Mouse (Mus musculus) midbrain, embryonic 16.5 days (tissue): ENCODE measurements around the gene Chst14. TPM values are rescaled to one million over a fixed set of nuclear protein-coding genes. Genes with fewer than 3 reads are reported as not detected.

Experiments used
- ATAC-seq: fragments of 200-750 bp; cut with Nextera tagmentation; 2 replicates; pipeline ENCODE4 v1.8.0; 2017; ENCODE audit warnings: moderate TSS enrichment
- H3K27ac ChIP-seq: fragments of 300-500 bp; sonication (generic); 2 replicates; pipeline ENCODE4 v1.5.1; 2014; ENCODE audit warnings: mild to moderate bottlenecking, low read length, mixed read lengths
- H3K27me3 ChIP-seq: fragments of 300-500 bp; sonication (generic); 2 replicates; pipeline ENCODE4 v1.6.1; 2014; ENCODE audit warnings: low read depth, low read length, mixed read lengths; ENCODE audit not compliant: control insufficient read depth, insufficient read depth
- H3K36me3 ChIP-seq: fragments of 300-500 bp; sonication (generic); 2 replicates; pipeline ENCODE4 v1.6.1; 2014; ENCODE audit warnings: mild to moderate bottlenecking, low read length, moderate library complexity, mixed read lengths; ENCODE audit not compliant: control insufficient read depth, insufficient read depth
- H3K4me1 ChIP-seq: fragments of 300-500 bp; sonication (generic); 2 replicates; pipeline ENCODE4 v1.6.1; 2014; ENCODE audit warnings: mild to moderate bottlenecking, low read length, mixed read lengths; ENCODE audit not compliant: control insufficient read depth, insufficient read depth
- H3K4me2 ChIP-seq: fragments of 300-500 bp; sonication (generic); 2 replicates; pipeline ENCODE4 v1.6.1; 2014; ENCODE audit warnings: mild to moderate bottlenecking, low read length, mixed read lengths
- H3K4me3 ChIP-seq: fragments of 300-500 bp; sonication (generic); 2 replicates; pipeline ENCODE4 v1.5.1; 2014; ENCODE audit warnings: low read depth, mild to moderate bottlenecking, low read length, moderate library complexity, mixed read lengths
- H3K9ac ChIP-seq: fragments of 300-500 bp; sonication (generic); 2 replicates; pipeline ENCODE4 v1.6.1; 2014; ENCODE audit warnings: low read depth, low read length, mixed read lengths
- H3K9me3 ChIP-seq: fragments of 300-500 bp; sonication (generic); replicated peaks from 2 replicates; pipeline ENCODE4 v1.6.1; 2014; ENCODE audit warnings: mild to moderate bottlenecking, low read length, mixed read lengths; ENCODE audit not compliant: control insufficient read depth, poor library complexity, severe bottlenecking
- WGBS: fragments of 180-500 bp; shearing (Covaris S2); extraction: QIAGEN DNeasy Blood & Tissue Kit; methylation state at CpG from one replicate; pipeline ENCODE4 v1.1.7; 2014; 5-methylcytosine and 5-hydroxymethylcytosine counted together
- polyA plus RNA-seq: library from polyadenylated mRNA; unstranded; fragments of >200 nt; fragmentation: Nextera tagmentation; extraction: Ambion mirVana; gene quantifications from 2 replicates; pipeline ENCODE4 v1.2.1, GENCODE M21; 2015

Gene Chst14
- polyA plus RNA-seq, 1 experiment from 2014 or later: 4.7 TPM

DNA sequence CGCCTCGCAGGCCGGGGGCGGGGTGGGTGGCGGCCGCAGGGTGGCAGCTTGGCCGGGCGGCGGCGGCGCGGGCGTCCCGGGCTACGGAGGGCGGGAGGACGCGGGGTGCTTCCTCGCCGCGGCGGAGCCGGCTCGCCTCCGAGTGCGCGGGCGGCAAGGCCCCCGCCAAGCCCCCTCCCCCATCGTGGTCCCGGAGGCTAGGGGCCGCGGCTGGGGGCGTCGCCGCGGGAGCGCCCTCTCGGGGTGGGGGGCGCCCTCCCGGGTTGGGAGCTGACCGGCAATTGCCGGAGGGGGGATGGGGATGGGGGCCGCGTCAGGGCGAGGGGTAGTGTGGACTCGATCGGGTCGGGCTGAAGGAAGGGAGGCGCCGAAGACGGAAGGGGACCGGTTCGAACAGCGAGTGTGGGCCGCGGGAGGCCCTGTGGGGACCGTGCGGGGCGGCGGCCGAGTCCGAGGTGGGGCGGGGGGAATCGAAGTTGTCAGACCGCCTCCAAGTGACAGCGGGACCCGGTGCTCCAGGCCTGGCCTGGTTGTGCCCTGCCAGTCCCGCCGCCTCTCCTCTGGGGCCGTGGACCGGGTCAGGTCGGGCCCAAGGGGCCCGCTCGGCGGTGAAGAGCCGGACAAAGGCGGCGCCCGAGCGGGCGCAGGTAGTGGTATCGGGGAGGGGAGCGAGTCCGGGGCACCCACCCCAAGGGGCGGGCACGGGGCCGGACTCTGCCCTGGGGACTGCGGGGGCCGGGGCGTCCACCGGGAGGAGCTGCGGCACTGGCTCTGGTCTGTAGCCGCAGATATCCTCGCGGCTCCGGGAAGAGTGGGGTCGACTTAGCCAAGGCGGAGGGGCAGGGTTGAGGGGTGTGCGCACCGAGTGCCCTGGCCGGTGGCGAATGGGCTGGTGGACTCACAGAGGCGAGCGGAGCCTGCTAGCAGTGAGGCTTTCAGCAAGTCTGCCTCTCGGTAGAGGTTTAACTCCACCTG is 24.0 kb upstream of the Chst14 start:
- peak overlapping the region; percentile 88 for H3K4me2 ChIP-seq
- no peaks in the 10 kb centered on the region for H3K9me3 ChIP-seq
- H3K4me3 ChIP-seq: peak overlapping the region; percentile 97
- peaks cover 25% of the 10 kb centered on the region for H3K27me3 ChIP-seq
- H3K36me3 ChIP-seq: no peaks in the 10 kb centered on the region
- H3K27ac ChIP-seq: peak overlapping the region; percentile 88
- 1% methylated on average over 95 of the region's 106 CpGs for WGBS
- H3K9ac ChIP-seq: peak overlapping the region; percentile 95
- H3K4me1 ChIP-seq: peaks cover 36% of the 10 kb centered on the region
- peak; percentile 13 for ATAC-seq

DNA sequence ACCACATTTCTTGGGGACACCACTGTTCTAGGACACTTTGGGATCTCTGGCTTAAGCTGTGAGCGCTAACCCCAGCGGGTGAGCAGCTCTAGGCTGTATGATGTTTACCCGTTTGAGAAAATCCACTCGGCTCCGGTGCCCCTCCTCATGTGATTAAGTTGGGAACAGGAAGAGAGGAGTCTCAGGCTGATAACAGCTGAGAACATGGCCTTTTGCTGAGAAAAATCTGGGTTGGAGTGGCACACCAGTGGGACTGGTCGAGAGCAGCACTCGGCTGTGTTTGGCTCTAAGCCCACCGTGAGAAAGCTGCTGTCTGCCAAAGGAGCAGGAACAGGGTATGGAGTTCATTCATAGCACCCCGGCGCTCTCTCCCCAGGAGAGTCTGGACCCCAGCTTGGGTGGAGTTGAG is 23.0 kb upstream of the Chst14 start:
- 5% methylated on average over 10 of the region's 10 CpGs for WGBS
- peak overlapping the region; percentile 97 for H3K4me3 ChIP-seq
- peaks cover 19% of the 10 kb centered on the region for H3K27me3 ChIP-seq
- H3K9ac ChIP-seq: peak overlapping the region; percentile 95
- no peak overlapping the region for H3K27ac ChIP-seq
- no peaks in the 10 kb centered on the region for H3K36me3 ChIP-seq
- no peaks in the 10 kb centered on the region for H3K9me3 ChIP-seq
- H3K4me1 ChIP-seq: peaks cover 35% of the 10 kb centered on the region
- no peak for ATAC-seq
- peak overlapping the region; percentile 88 for H3K4me2 ChIP-seq

DNA sequence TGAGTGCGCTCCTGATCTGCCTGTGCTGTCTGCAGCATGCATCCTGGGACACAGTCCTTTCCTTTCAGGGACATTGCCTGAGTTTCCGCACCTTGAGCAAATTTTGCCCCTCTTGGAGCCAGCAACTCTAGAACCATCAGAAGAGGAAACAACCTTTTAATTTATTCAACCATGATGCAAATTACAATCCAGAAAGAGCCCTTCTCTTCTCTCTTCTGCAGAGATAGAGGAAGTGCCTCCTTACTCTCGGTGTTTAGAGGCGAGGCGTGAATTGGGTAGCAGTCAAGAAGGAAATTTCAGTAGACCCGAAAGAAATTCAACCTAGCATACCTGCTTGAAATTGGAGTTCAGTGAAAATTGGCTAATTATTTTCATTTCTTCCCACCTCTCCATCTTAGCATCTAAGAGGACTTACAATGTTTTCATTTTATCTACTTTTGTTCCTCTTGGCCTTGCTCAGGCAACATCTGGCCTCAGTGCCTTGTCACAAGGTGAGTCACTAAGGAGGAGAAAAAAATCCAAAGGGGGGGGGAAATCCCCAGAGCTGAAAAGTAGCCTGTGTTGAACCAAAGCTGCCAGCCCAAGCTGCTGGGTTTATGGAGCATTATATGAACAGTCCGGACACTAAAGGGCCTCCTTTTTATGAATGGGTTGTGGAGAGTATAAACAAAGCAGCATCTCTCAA is 20.7 kb upstream of the Chst14 start:
- WGBS: 82% methylated on average over 7 of the region's 7 CpGs
- H3K9ac ChIP-seq: no peak overlapping the region
- no peak overlapping the region for H3K4me3 ChIP-seq

DNA sequence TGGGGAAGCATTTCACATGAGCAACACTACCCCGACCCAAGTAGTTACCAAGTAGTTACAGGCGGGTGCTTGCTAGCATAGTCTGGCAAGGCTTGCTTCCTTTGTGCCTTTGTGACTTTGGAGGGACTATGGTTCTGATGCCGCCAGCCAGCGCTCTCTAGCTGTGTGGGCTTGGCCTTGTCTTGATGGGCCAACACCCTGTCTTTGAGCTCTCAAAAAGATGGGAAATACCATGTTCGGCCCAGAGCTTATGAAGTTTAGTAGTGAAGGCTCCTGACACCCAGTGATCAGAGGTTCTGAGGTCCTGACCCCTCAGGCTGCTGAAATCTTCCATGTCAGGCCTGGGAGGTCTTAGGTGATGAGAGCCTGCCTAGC is 20.2 kb upstream of the Chst14 start:
- Histone ChIP-seq H3K4me3 (no peak overlapping the region), H3K9me3 (no peaks in the 10 kb centered on the region), H3K4me2 (no peak overlapping the region), H3K27me3 (no peaks in the 10 kb centered on the region), H3K27ac (no peak overlapping the region), H3K9ac (no peak overlapping the region), H3K36me3 (no peaks in the 10 kb centered on the region), H3K4me1 (peaks cover 31% of the 10 kb centered on the region)
- WGBS: 82% methylated on average over 5 of the region's 5 CpGs
- no peak for ATAC-seq

More for the DNA sequence above, 20.7 kb upstream of the Chst14 start:
- H3K9me3 ChIP-seq: no peaks in the 10 kb centered on the region
- H3K36me3 ChIP-seq: no peaks in the 10 kb centered on the region
- H3K27me3 ChIP-seq: no peaks in the 10 kb centered on the region
- peaks cover 32% of the 10 kb centered on the region for H3K4me1 ChIP-seq
- no peak overlapping the region for H3K4me2 ChIP-seq
- ATAC-seq: no peak
- H3K27ac ChIP-seq: no peak overlapping the region

DNA sequence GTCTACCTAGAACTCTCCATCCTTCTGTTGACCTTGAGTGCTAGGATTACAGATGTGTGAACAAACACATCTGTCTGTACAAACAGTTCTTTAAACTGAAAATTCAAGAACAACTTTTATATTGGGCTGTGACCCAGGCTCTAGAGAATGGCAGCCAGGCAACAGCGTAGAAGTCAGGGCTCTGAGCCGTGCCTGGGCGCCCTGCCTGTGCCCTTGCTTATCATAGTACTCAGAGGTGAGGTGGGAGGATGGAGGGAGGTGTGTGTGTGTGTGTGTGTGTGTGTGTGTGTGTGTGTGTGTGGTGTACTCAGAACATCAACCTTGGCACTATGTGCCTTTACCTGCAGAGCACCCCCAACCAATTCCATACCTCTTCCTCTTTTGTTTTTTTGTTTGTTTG is 18.5 kb upstream of the Chst14 start:
- no peak overlapping the region for H3K27ac ChIP-seq
- 98% methylated on average over 3 of the region's 3 CpGs for WGBS
- no peak for ATAC-seq
- peaks cover 31% of the 10 kb centered on the region for H3K4me1 ChIP-seq
- H3K9ac ChIP-seq: no peak overlapping the region
- no peaks in the 10 kb centered on the region for H3K9me3 ChIP-seq
- H3K27me3 ChIP-seq: no peaks in the 10 kb centered on the region
- no peak overlapping the region for H3K4me2 ChIP-seq
- H3K4me3 ChIP-seq: no peak overlapping the region
- H3K36me3 ChIP-seq: no peaks in the 10 kb centered on the region

DNA sequence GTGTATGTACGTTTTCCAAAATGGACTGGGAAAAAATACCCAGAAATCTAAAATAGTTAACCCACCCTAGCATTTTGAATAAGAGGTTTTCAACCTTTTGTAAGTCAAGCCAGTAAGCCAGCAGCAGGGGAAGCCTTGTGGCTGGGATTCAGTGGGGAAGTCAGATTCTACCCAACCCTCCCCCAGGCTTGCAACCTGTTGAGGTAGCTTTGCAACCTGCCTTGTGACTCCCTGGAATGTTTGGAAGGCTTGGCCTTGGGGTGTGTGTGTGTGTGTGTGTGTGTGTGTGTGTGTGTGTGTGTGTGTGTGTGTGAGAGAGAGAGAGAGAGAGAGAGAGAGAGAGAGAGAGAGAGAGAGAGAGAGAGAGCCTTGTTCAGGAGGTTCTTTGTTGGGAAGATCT is 17.1 kb upstream of the Chst14 start:
- Histone ChIP-seq H3K4me2 (no peak overlapping the region), H3K27me3 (no peaks in the 10 kb centered on the region), H3K27ac (no peak overlapping the region), H3K4me1 (peaks cover 29% of the 10 kb centered on the region), H3K36me3 (no peaks in the 10 kb centered on the region), H3K4me3 (no peak overlapping the region), H3K9me3 (no peaks in the 10 kb centered on the region), H3K9ac (no peak overlapping the region)
- ATAC-seq: no peak
- WGBS: 65% methylated on average over 1 of the region's 1 CpGs

DNA sequence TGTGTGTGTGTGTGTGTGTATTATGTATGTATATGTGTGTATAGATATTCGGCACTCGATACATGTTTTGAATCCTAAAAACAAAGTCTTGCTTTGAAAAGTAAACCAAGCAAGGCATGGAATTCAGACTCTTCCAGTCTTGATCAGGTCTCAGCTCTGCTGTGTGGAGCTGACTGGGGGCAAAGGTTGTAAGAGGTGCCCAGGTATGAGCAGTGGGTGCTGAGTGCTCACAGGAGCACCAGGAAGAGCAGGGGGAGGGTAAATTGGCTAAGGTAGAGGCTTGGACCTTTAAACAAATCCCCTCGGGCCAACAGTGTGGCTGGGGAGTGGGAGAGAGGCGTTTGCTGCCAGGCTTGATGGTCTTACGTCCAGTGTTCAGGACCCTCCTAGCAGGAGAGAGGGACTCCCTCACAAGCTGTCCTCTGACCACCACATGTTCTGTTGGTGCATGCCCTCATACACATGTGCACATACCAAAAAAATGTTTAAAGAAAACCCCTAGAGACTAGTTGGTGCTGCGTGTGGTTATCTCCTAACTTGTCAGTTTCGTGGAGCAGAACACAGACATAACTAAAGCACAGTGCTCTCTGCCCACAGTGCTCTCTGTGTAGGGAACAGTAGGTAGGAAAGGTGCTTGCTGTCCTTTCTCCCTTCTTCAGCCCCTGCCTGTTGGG is 15.6 kb upstream of the Chst14 start:
- WGBS: 77% methylated on average over 7 of the region's 7 CpGs
- Histone ChIP-seq H3K27ac (no peak overlapping the region), H3K9me3 (no peaks in the 10 kb centered on the region), H3K4me2 (no peak overlapping the region), H3K27me3 (no peaks in the 10 kb centered on the region), H3K9ac (no peak overlapping the region), H3K4me1 (peaks cover 23% of the 10 kb centered on the region), H3K36me3 (no peaks in the 10 kb centered on the region), H3K4me3 (no peak overlapping the region)
- ATAC-seq: no peak

DNA sequence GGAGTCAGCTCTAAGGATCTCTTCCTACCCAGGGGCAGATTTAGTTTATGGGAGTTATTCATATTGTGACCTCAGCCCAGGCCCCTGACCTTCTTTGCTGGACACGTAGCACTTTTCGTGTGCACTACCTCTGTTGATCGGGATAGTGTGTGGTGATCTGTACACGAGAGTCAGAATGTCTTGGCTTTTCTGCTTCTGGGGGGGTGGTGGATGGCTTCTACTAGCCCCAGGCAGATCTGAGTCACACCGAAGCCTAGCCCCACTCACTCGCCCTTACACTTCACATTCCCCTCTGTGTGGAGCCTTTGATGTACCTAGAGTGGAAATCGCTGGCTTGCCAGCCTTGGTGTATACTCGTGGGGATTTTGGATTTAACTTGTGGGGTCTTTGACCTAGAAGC is 13.6 kb upstream of the Chst14 start:
- Histone ChIP-seq H3K9ac (no peak overlapping the region), H3K27ac (no peak overlapping the region), H3K4me1 (peaks cover 20% of the 10 kb centered on the region)

More for the DNA sequence above, 13.6 kb upstream of the Chst14 start:
- Histone ChIP-seq H3K36me3 (no peaks in the 10 kb centered on the region; the same call in 1 of the 2 replicates), H3K4me2 (no peak overlapping the region), H3K9me3 (no peaks in the 10 kb centered on the region), H3K27me3 (no peaks in the 10 kb centered on the region), H3K4me3 (no peak overlapping the region)
- WGBS: 66% methylated on average over 8 of the region's 8 CpGs
- no peak for ATAC-seq
